Mouse (Mus musculus): ENCODE results near the gene Bean1.

- TF ChIP-seq POLR2A (IDR thresholded peaks at IDR 0.05; ENCODE audit: low read depth, low read length) (peak; percentile 42), CTCF (conservative IDR thresholded peaks at IDR 0.05; ENCODE audit: insufficient read depth, insufficient read length, low read depth, low read length) (0 out of 2 replicates have a peak, but pooled peaks have one; percentile 25)
Measured at GRCm38 (mm10) chr8:104250439-104251367, 80.5 kb downstream of the Bean1 start, which contains the start of gene Cklf.

Measured in kidney, adult 2 months (tissue).